Mouse (Mus musculus) retina, embryonic 14.5 days (tissue): ENCODE results near the gene Fbxl16.
"Not testable (repeated sequence)": the region's sequence is repeated elsewhere in the genome, so short reads cannot be mapped to it uniquely, and the experiment has no call there.

Experiments
- DNase-seq: peaks from one replicate; pipeline ENCODE4 v3.0.0-alpha.2; 2015; ENCODE audit warnings: low spot score

Gene Fbxl16

GRCm38 (mm10) chr17:25795609-25796092, 13.2 kb upstream of the Fbxl16 start, which contains the start of gene AC134908.4:
Gene AC134908.4 (minus strand): TSS chr17:25795659.
- DNase-seq: peak; percentile 86

- no peak for DNase-seq
These were observed 12.6 kb upstream of the Fbxl16 start for GRCm38 (mm10) chr17:25796211-25796771.

GRCm38 (mm10) chr17:25796951-25797369, 11.9 kb upstream of the Fbxl16 start, which contains the start of gene Metrn:
Gene Metrn (minus strand): TSS chr17:25797136.
- DNase-seq: peak; percentile 93

GRCm38 (mm10) chr17:25801029-25801428, 7.9 kb upstream of the Fbxl16 start:
- peak; percentile 95 for DNase-seq

GRCm38 (mm10) chr17:25802825-25803517, 5.9 kb upstream of the Fbxl16 start:
- peak; percentile 92 for DNase-seq

- no peak for DNase-seq
These were observed 2.4 kb upstream of the Fbxl16 start for GRCm38 (mm10) chr17:25806507-25806906.

GRCm38 (mm10) chr17:25807452-25807851, 1.4 kb upstream of the Fbxl16 start:
- DNase-seq: not testable (repeated sequence)

- peak; percentile 32 for DNase-seq
These were observed 857 bp upstream of the Fbxl16 start for GRCm38 (mm10) chr17:25808028-25808427.

- DNase-seq: no peak
These were observed 888 bp downstream of the Fbxl16 start for GRCm38 (mm10) chr17:25809606-25810340.

GRCm38 (mm10) chr17:25810890-25811289, 2.0 kb downstream of the Fbxl16 start:
- no peak for DNase-seq

- DNase-seq: peak; percentile 90
These were observed 4.6 kb downstream of the Fbxl16 start for GRCm38 (mm10) chr17:25813471-25813870.

- no peak for DNase-seq
These were observed 8.8 kb downstream of the Fbxl16 start for GRCm38 (mm10) chr17:25817662-25818061.

GRCm38 (mm10) chr17:25818851-25819780, 10.2 kb downstream of the Fbxl16 start:
- peak; percentile 22 for DNase-seq

GRCm38 (mm10) chr17:25823452-25823851, 14.6 kb downstream of the Fbxl16 start, which contains the start of gene Wdr24:
Gene Wdr24 (plus strand): TSS chr17:25823627.
- DNase-seq: peak; percentile 93

GRCm38 (mm10) chr17:25824362-25825142, 15.7 kb downstream of the Fbxl16 start:
- no peak for DNase-seq

GRCm38 (mm10) chr17:25825311-25825710, 16.4 kb downstream of the Fbxl16 start:
- DNase-seq: no peak

- DNase-seq: no peak
These were observed 17.2 kb downstream of the Fbxl16 start for GRCm38 (mm10) chr17:25825984-25826570.

- no peak for DNase-seq
These were observed 18.1 kb downstream of the Fbxl16 start for GRCm38 (mm10) chr17:25827011-25827410.

GRCm38 (mm10) chr17:25827546-25828222, 18.8 kb downstream of the Fbxl16 start:
- DNase-seq: no peak

- no peak for DNase-seq
These were observed 19.3 kb downstream of the Fbxl16 start for GRCm38 (mm10) chr17:25828223-25828594.
